Mouse (Mus musculus) thymus, postnatal 25 days (tissue): Measurements from ENCODE around the gene Mrpl22.
A peak's percentile ranks its signal among the peaks of the same experiment; 100 is the strongest.

Experiments used
- DNase-seq: peaks from one replicate; pipeline ENCODE4 v3.0.0; 2022

The Mrpl22 gene

GRCm38 (mm10) chr11:58171459-58172091, at the start of gene Mrpl22:
Gene Mrpl22 (plus strand): TSS chr11:58171661.
- peak; percentile 95 for DNase-seq

GRCm38 (mm10) chr11:58123711-58124110, 47.8 kb upstream of the Mrpl22 start:
- DNase-seq, result no peak

GRCm38 (mm10) chr11:58125021-58125420, 46.4 kb upstream of the Mrpl22 start:
- DNase-seq, result no peak

- no peak for DNase-seq
These were observed 44.9 kb upstream of the Mrpl22 start for GRCm38 (mm10) chr11:58126397-58127160.

- DNase-seq, result no peak
These were observed 43.9 kb upstream of the Mrpl22 start for GRCm38 (mm10) chr11:58127544-58127943.

- DNase-seq, result no peak
These were observed 42.1 kb upstream of the Mrpl22 start for GRCm38 (mm10) chr11:58129302-58129843.

- DNase-seq, result no peak
These were observed 39.4 kb upstream of the Mrpl22 start for GRCm38 (mm10) chr11:58132026-58132425.

- peak; percentile 43 for DNase-seq
These were observed 36.6 kb upstream of the Mrpl22 start for GRCm38 (mm10) chr11:58134869-58135268.

GRCm38 (mm10) chr11:58135296-58135695, 36.2 kb upstream of the Mrpl22 start:
- DNase-seq, result no peak

- no peak for DNase-seq
These were observed 34.8 kb upstream of the Mrpl22 start for GRCm38 (mm10) chr11:58136677-58137076.

- DNase-seq, result peak; percentile 51
These were observed 32.6 kb upstream of the Mrpl22 start for GRCm38 (mm10) chr11:58138821-58139220.

GRCm38 (mm10) chr11:58139466-58139865, 32.0 kb upstream of the Mrpl22 start:
- peak; percentile 62 for DNase-seq

- no peak for DNase-seq
These were observed 27.6 kb upstream of the Mrpl22 start for GRCm38 (mm10) chr11:58143704-58144426.

GRCm38 (mm10) chr11:58146241-58146640, 25.2 kb upstream of the Mrpl22 start:
- no peak for DNase-seq

- DNase-seq, result no peak
These were observed 16.0 kb upstream of the Mrpl22 start for GRCm38 (mm10) chr11:58155458-58155857.

GRCm38 (mm10) chr11:58156871-58157270, 14.6 kb upstream of the Mrpl22 start:
- no peak for DNase-seq

GRCm38 (mm10) chr11:58165072-58165471, 6.4 kb upstream of the Mrpl22 start:
- peak; percentile 44 for DNase-seq

- DNase-seq, result no peak
These were observed 3.7 kb upstream of the Mrpl22 start for GRCm38 (mm10) chr11:58167822-58168166.

GRCm38 (mm10) chr11:58168167-58168915, 3.1 kb upstream of the Mrpl22 start, which contains the start of gene Gemin5:
Gene Gemin5 (minus strand): TSS chr11:58168539.
- peak; percentile 88 for DNase-seq

GRCm38 (mm10) chr11:58169666-58170065, 1.8 kb upstream of the Mrpl22 start:
- no peak for DNase-seq

- DNase-seq, result peak; percentile 78
These were observed 8.1 kb downstream of the Mrpl22 start for GRCm38 (mm10) chr11:58179563-58179962.

GRCm38 (mm10) chr11:58179986-58180385, 8.5 kb downstream of the Mrpl22 start:
- peak; percentile 39 for DNase-seq

- no peak for DNase-seq
These were observed 9.3 kb downstream of the Mrpl22 start for GRCm38 (mm10) chr11:58180756-58181155.
